Comparison of ENCODE assay signal across 29 mouse cellular contexts in the genomic region with DNA sequence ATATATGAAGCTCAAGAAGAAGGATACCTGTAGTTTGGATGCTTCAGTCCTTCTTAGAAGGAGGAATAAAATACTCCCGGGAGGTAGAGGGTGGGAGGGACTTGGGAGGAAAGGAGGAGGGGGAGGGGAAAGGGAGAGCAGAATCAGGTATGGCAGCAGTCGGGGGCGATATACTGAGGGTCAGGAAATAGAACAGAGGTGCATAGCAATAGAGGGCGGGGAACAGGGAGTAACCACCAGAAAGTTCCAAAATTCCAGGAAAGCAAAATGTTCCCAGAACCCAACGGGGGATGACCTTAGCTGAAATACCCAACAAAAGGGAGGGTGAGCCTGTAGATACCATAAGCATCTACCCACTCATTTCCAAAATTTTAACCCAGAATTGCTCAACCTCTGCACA. TPM values are rescaled to one million over a fixed set of nuclear protein-coding genes. Genes with fewer than 3 reads are reported as not detected.
DNase-seq lines count a peak whose midpoint lies in the region; ATAC-seq and TF ChIP-seq lines count a peak whose summit lies in the region.
"Had no signal": no experiment of that assay in that cellular context is flagged by ENCODE, and none has a peak within 500 bp of the region (broad histone marks: within the 10 kb centered on the region; RNA-seq: fewer than 3 reads in every experiment).

No protein-coding gene starts in this region.

- ATAC-seq in forebrain, embryonic 13.5 days = no peak
- no peak for ATAC-seq in forebrain, embryonic 15.5 days (replicated peaks)
- no peak for ATAC-seq in limb, embryonic 12.5 days (ENCODE audit: insufficient number of reproducible peaks, insufficient read depth, low FRiP score, low TSS enrichment, low read depth)
- ATAC-seq: intestine, postnatal 0 days had no signal

- TF ChIP-seq CTCF in E14TG2a.4 (conservative IDR thresholded peaks at IDR 0.05; ENCODE audit: low read length) = no peak

- no peaks in the 10 kb centered on the region for H3K36me3 ChIP-seq in forebrain, embryonic 13.5 days (ENCODE audit: poor library complexity, severe bottlenecking)
- H3K36me3 ChIP-seq in forebrain, embryonic 15.5 days = no peaks in the 10 kb centered on the region
- H3K36me3 ChIP-seq in limb, embryonic 12.5 days = no peaks in the 10 kb centered on the region
- H3K36me3 ChIP-seq in limb, embryonic 10.5 days = no peaks in the 10 kb centered on the region
- H3K36me3 ChIP-seq in E14TG2a.4 (ENCODE audit: insufficient read depth, low read length) = peaks cover 27% of the 10 kb centered on the region
- H3K36me3 ChIP-seq: hindbrain, embryonic 12.5 days; liver, embryonic 15.5 days; midbrain, embryonic 12.5 days; stomach, embryonic 15.5 days had no signal

- H3K27me3 ChIP-seq in forebrain, embryonic 13.5 days = no peaks in the 10 kb centered on the region
- H3K27me3 ChIP-seq in forebrain, embryonic 15.5 days = no peaks in the 10 kb centered on the region
- peaks cover 33% of the 10 kb centered on the region for H3K27me3 ChIP-seq in limb, embryonic 12.5 days
- H3K27me3 ChIP-seq in limb, embryonic 10.5 days (ENCODE audit: low read depth, poor library complexity, severe bottlenecking) = peaks cover 26% of the 10 kb centered on the region
- no peaks in the 10 kb centered on the region for H3K27me3 ChIP-seq in E14TG2a.4 (ENCODE audit: insufficient read depth, low read length)
- H3K27me3 ChIP-seq: midbrain, embryonic 12.5 days; stomach, embryonic 15.5 days had no signal

- DNase-seq in limb, embryonic 10.5 days (ENCODE audit: low spot score) = no peak
- peak; percentile 99 for DNase-seq in R1 (ENCODE audit: low read depth, low spot score)
- DNase-seq in frontal cortex, postnatal 10 days (ENCODE audit: low spot score in 2 of 2) = no peak
- DNase-seq in cerebellum, postnatal 4 days (ENCODE audit: low spot score in 2 of 2) = no peak
- DNase-seq: adrenal gland, postnatal 10 days; cerebellum, adult 8-10 months; cerebellum, postnatal 25 days; kidney, adult 9 months; kidney, postnatal 10 days; layer of hippocampus, postnatal 36 days; lung, embryonic 14.5 days; retina, postnatal 1 day; right cerebral cortex, postnatal 14 days had no signal

- H3K4me1 ChIP-seq in forebrain, embryonic 13.5 days = peaks cover 14% of the 10 kb centered on the region; the same call in 1 of the 2 replicates
- H3K4me1 ChIP-seq in forebrain, embryonic 15.5 days = peaks cover 17% of the 10 kb centered on the region
- H3K4me1 ChIP-seq in limb, embryonic 12.5 days (replicated peaks) = no peaks in the 10 kb centered on the region; the same call in none of the 2 replicates
- H3K4me1 ChIP-seq in limb, embryonic 10.5 days = peaks cover 10% of the 10 kb centered on the region
- H3K4me1 ChIP-seq in E14TG2a.4 (replicated peaks; ENCODE audit: low read depth, low read length) = peaks cover 54% of the 10 kb centered on the region
- H3K4me1 ChIP-seq: liver, embryonic 15.5 days had no signal

- H3K9ac ChIP-seq in forebrain, embryonic 13.5 days = no peak overlapping the region
- H3K9ac ChIP-seq in forebrain, embryonic 15.5 days (replicated peaks) = no peak overlapping the region
- H3K9ac ChIP-seq in limb, embryonic 12.5 days (replicated peaks) = no peak overlapping the region
- H3K9ac ChIP-seq: liver, embryonic 15.5 days; lung, embryonic 14.5 days; stomach, embryonic 15.5 days had no signal

- no peak overlapping the region for H3K27ac ChIP-seq in forebrain, embryonic 13.5 days
- no peak overlapping the region for H3K27ac ChIP-seq in forebrain, embryonic 15.5 days (replicated peaks)
- H3K27ac ChIP-seq in limb, embryonic 12.5 days = no peak overlapping the region
- H3K27ac ChIP-seq in limb, embryonic 10.5 days = no peak overlapping the region
- H3K27ac ChIP-seq: liver, embryonic 15.5 days; stomach, embryonic 15.5 days had no signal

- H3K4me3 ChIP-seq in forebrain, embryonic 13.5 days = no peak overlapping the region
- H3K4me3 ChIP-seq in forebrain, embryonic 15.5 days = no peak overlapping the region
- H3K4me3 ChIP-seq in limb, embryonic 12.5 days (replicated peaks) = no peak overlapping the region
- H3K4me3 ChIP-seq in limb, embryonic 10.5 days = no peak overlapping the region
- peak overlapping the region; percentile 88 for H3K4me3 ChIP-seq in E14TG2a.4 (replicated peaks; ENCODE audit: low read length)
- H3K4me3 ChIP-seq: hindbrain, embryonic 12.5 days; liver, embryonic 15.5 days; myocyte; stomach, embryonic 15.5 days had no signal

- no peaks in the 10 kb centered on the region for H3K9me3 ChIP-seq in forebrain, embryonic 13.5 days (replicated peaks)
- no peaks in the 10 kb centered on the region for H3K9me3 ChIP-seq in forebrain, embryonic 15.5 days
- no peaks in the 10 kb centered on the region for H3K9me3 ChIP-seq in limb, embryonic 12.5 days
- H3K9me3 ChIP-seq in limb, embryonic 10.5 days (replicated peaks) = no peaks in the 10 kb centered on the region
- H3K9me3 ChIP-seq in E14TG2a.4 (ENCODE audit: low read length) = no peaks in the 10 kb centered on the region
- H3K9me3 ChIP-seq: hindbrain, embryonic 12.5 days; liver, embryonic 15.5 days; midbrain, embryonic 12.5 days; stomach, embryonic 15.5 days had no signal

- WGBS in forebrain, embryonic 13.5 days = 26% methylated on average over 5 of the region's 5 CpGs
- 31% methylated on average over 5 of the region's 5 CpGs for WGBS in forebrain, embryonic 15.5 days
- 16% methylated on average over 5 of the region's 5 CpGs for WGBS in limb, embryonic 12.5 days
- WGBS in limb, embryonic 10.5 days = 17% methylated on average over 5 of the region's 5 CpGs

- H3K4me2 ChIP-seq in forebrain, embryonic 13.5 days = 0 out of 2 replicates have a peak overlapping the region, but pooled peaks have one; percentile 69
- no peak overlapping the region; the same call in 1 of the 2 replicates for H3K4me2 ChIP-seq in forebrain, embryonic 15.5 days (replicated peaks)
- H3K4me2 ChIP-seq in limb, embryonic 12.5 days = 0 out of 2 replicates have a peak overlapping the region, but pooled peaks have one; percentile 66
- H3K4me2 ChIP-seq: liver, embryonic 15.5 days had no signal

RNA-seq across cellular contexts. Expression of a gene that starts 28.7 kb away (rescaled TPM):
- 35.7 and 45.7 TPM in 2 replicates for polyA plus RNA-seq in forebrain, embryonic 13.5 days (2015; fragmentation: Nextera tagmentation; extraction: Ambion mirVana)
- polyA plus RNA-seq in forebrain, embryonic 15.5 days (2015; fragmentation: Nextera tagmentation; extraction: Ambion mirVana) = 89.7 and 90.5 TPM in 2 replicates
- 0.65 and 1.5 TPM in 2 replicates for polyA plus RNA-seq in limb, embryonic 12.5 days (2016; fragmentation: Nextera tagmentation; extraction: Ambion mirVana)
- 0.08 and 0.15 TPM in 2 replicates for polyA plus RNA-seq in limb, embryonic 10.5 days (2016; fragmentation: Nextera tagmentation; extraction: Ambion mirVana)
- polyA plus RNA-seq: liver, adult 2 months had no signal

RNA-seq across cellular contexts. Expression of a gene that starts 48.2 kb away (rescaled TPM):
- 6.8 and 8.4 TPM in 2 replicates for polyA plus RNA-seq in forebrain, embryonic 13.5 days (2015; fragmentation: Nextera tagmentation; extraction: Ambion mirVana)
- polyA plus RNA-seq in forebrain, embryonic 15.5 days (2015; fragmentation: Nextera tagmentation; extraction: Ambion mirVana) = 9.9 and 10.8 TPM in 2 replicates
- polyA plus RNA-seq in limb, embryonic 12.5 days (2016; fragmentation: Nextera tagmentation; extraction: Ambion mirVana) = 7.4 and 8.8 TPM in 2 replicates
- 7.5 and 8.4 TPM in 2 replicates for polyA plus RNA-seq in limb, embryonic 10.5 days (2016; fragmentation: Nextera tagmentation; extraction: Ambion mirVana)

RNA-seq across cellular contexts. Expression of a gene that starts 59.6 kb away (rescaled TPM):
- polyA plus RNA-seq in forebrain, embryonic 13.5 days (2015; fragmentation: Nextera tagmentation; extraction: Ambion mirVana) = 0.05 TPM in 1 of 2 replicates, not detected in the other
- not detected in 2 replicates for polyA plus RNA-seq in forebrain, embryonic 15.5 days (2015; fragmentation: Nextera tagmentation; extraction: Ambion mirVana)
- polyA plus RNA-seq in limb, embryonic 12.5 days (2016; fragmentation: Nextera tagmentation; extraction: Ambion mirVana) = not detected in 2 replicates
- not detected in 2 replicates for polyA plus RNA-seq in limb, embryonic 10.5 days (2016; fragmentation: Nextera tagmentation; extraction: Ambion mirVana)
- polyA plus RNA-seq: embryonic facial prominence, embryonic 11.5 days; heart, embryonic 14.5 days; hindbrain, embryonic 12.5 days; intestine, postnatal 0 days; large intestine, adult 2 months; limb, embryonic 11.5 days; liver, adult 2 months; liver, embryonic 15.5 days; lung, embryonic 14.5 days; midbrain, embryonic 12.5 days; myocyte; neural tube, embryonic 14.5 days; stomach, embryonic 15.5 days had no signal

Comparison
In these comparisons a context has a peak if more than half of its experiments do, and no peak if none do; other contexts are left out.
1. RNA of a gene that starts 28.7 kb away (polyA plus RNA-seq): 89.7 to 90.5 TPM in forebrain, embryonic 15.5 days and 35.7 to 45.7 TPM in forebrain, embryonic 13.5 days; 0.65 to 1.5 TPM in limb, embryonic 12.5 days and 0.08 to 0.15 TPM in limb, embryonic 10.5 days; every median in the first group is over 10 times any median in the second.